Mouse (Mus musculus): ENCODE measurements at regions not wholly inside any gene's neighbourhood (a gene's known extent, or its start where the extent isn't known, plus 50 kb on each side); places are given as distances from the start of the nearest gene placed in this dataset.

GRCm38 (mm10) chr9:111801381-111801780, 111.2 kb upstream of the Stac start:
- Histone ChIP-seq H3K36me3 (no peaks in the 10 kb centered on the region), H3K4me1 (no peaks in the 10 kb centered on the region), H3K9me3 (no peaks in the 10 kb centered on the region), H3K4me3 (no peak overlapping the region), H3K27me3 (ENCODE audit: insufficient read depth, poor library complexity, severe bottlenecking) (no peaks in the 10 kb centered on the region), H3K27ac (no peak overlapping the region)
- DNase-seq (ENCODE audit: low spot score): no peak
- 76% methylated on average over 5 of the region's 5 CpGs for WGBS

- no peak overlapping the region for H3K27ac ChIP-seq
- no peaks in the 10 kb centered on the region for H3K36me3 ChIP-seq
- H3K9me3 ChIP-seq: no peaks in the 10 kb centered on the region
- H3K4me1 ChIP-seq: no peaks in the 10 kb centered on the region
- DNase-seq (ENCODE audit: low spot score): no peak
- 84% methylated on average over 5 of the region's 5 CpGs for WGBS
- no peak overlapping the region for H3K4me3 ChIP-seq
- H3K27me3 ChIP-seq (ENCODE audit: insufficient read depth, poor library complexity, severe bottlenecking): no peaks in the 10 kb centered on the region
Measured at GRCm38 (mm10) chr9:111800869-111801268, 110.7 kb upstream of the Stac start.

GRCm38 (mm10) chr9:111778981-111779380, 88.8 kb upstream of the Stac start:
- 73% methylated on average over 3 of the region's 3 CpGs for WGBS
- no peaks in the 10 kb centered on the region for H3K4me1 ChIP-seq
- H3K9me3 ChIP-seq: no peaks in the 10 kb centered on the region
- no peaks in the 10 kb centered on the region for H3K27me3 ChIP-seq (ENCODE audit: insufficient read depth, poor library complexity, severe bottlenecking)
- no peak for DNase-seq (ENCODE audit: low spot score)
- no peaks in the 10 kb centered on the region for H3K36me3 ChIP-seq
- no peak overlapping the region for H3K27ac ChIP-seq
- no peak overlapping the region for H3K4me3 ChIP-seq

GRCm38 (mm10) chr9:111777433-111778135, 87.4 kb upstream of the Stac start:
- WGBS: 78% methylated on average over 13 of the region's 13 CpGs
- DNase-seq (ENCODE audit: low spot score): no peak

GRCm38 (mm10) chr9:111774229-111774628, 84.1 kb upstream of the Stac start:
- Histone ChIP-seq H3K4me3 (no peak overlapping the region), H3K27me3 (ENCODE audit: insufficient read depth, poor library complexity, severe bottlenecking) (no peaks in the 10 kb centered on the region), H3K36me3 (no peaks in the 10 kb centered on the region), H3K4me1 (no peaks in the 10 kb centered on the region), H3K9me3 (no peaks in the 10 kb centered on the region), H3K27ac (no peak overlapping the region)
- 83% methylated on average over 4 of the region's 4 CpGs for WGBS
- no peak for DNase-seq (ENCODE audit: low spot score)

More at GRCm38 (mm10) chr9:111777433-111778135, 87.4 kb upstream of the Stac start:
- Histone ChIP-seq H3K27me3 (ENCODE audit: insufficient read depth, poor library complexity, severe bottlenecking) (no peaks in the 10 kb centered on the region), H3K9me3 (no peaks in the 10 kb centered on the region), H3K36me3 (no peaks in the 10 kb centered on the region), H3K27ac (no peak overlapping the region), H3K4me3 (no peak overlapping the region), H3K4me1 (no peaks in the 10 kb centered on the region)

GRCm38 (mm10) chr9:111762653-111763468, 72.7 kb upstream of the Stac start:
- WGBS: 81% methylated on average over 11 of the region's 11 CpGs
- Histone ChIP-seq H3K4me3 (no peak overlapping the region), H3K27ac (no peak overlapping the region), H3K27me3 (ENCODE audit: insufficient read depth, poor library complexity, severe bottlenecking) (no peaks in the 10 kb centered on the region), H3K4me1 (no peaks in the 10 kb centered on the region), H3K36me3 (no peaks in the 10 kb centered on the region), H3K9me3 (no peaks in the 10 kb centered on the region)
- no peak for DNase-seq (ENCODE audit: low spot score)

- WGBS: 82% methylated on average over 10 of the region's 10 CpGs
- DNase-seq (ENCODE audit: low spot score): no peak
- no peaks in the 10 kb centered on the region for H3K9me3 ChIP-seq
- H3K4me1 ChIP-seq: no peaks in the 10 kb centered on the region
- H3K4me3 ChIP-seq: no peak overlapping the region
- H3K27me3 ChIP-seq (ENCODE audit: insufficient read depth, poor library complexity, severe bottlenecking): no peaks in the 10 kb centered on the region
- no peaks in the 10 kb centered on the region for H3K36me3 ChIP-seq
- H3K27ac ChIP-seq: no peak overlapping the region
Measured at GRCm38 (mm10) chr9:111755235-111755634, 65.1 kb upstream of the Stac start.

- WGBS: 79% methylated on average over 6 of the region's 6 CpGs
- no peaks in the 10 kb centered on the region for H3K36me3 ChIP-seq
- H3K4me1 ChIP-seq: no peaks in the 10 kb centered on the region
- no peaks in the 10 kb centered on the region for H3K27me3 ChIP-seq (ENCODE audit: insufficient read depth, poor library complexity, severe bottlenecking)
- no peak for DNase-seq (ENCODE audit: low spot score)
- no peak overlapping the region for H3K4me3 ChIP-seq
- no peaks in the 10 kb centered on the region for H3K9me3 ChIP-seq
- H3K27ac ChIP-seq: no peak overlapping the region
Measured at GRCm38 (mm10) chr9:111746151-111746550, 56.0 kb upstream of the Stac start.

GRCm38 (mm10) chr9:111745206-111745605, 55.1 kb upstream of the Stac start:
- Histone ChIP-seq H3K27ac (no peak overlapping the region), H3K36me3 (no peaks in the 10 kb centered on the region), H3K9me3 (no peaks in the 10 kb centered on the region), H3K27me3 (ENCODE audit: insufficient read depth, poor library complexity, severe bottlenecking) (no peaks in the 10 kb centered on the region), H3K4me3 (no peak overlapping the region), H3K4me1 (no peaks in the 10 kb centered on the region)
- 49% methylated on average over 3 of the region's 3 CpGs for WGBS
- no peak for DNase-seq (ENCODE audit: low spot score)

All from heart, embryonic 10.5 days (tissue).